Mouse (Mus musculus) layer of hippocampus, adult 8-10 months (tissue): Measurements from ENCODE around the gene Tmem63b. TPM values are rescaled to one million over a fixed set of nuclear protein-coding genes. Genes with fewer than 3 reads are reported as not detected.

Source experiments
- DNase-seq, 2 experiments: peaks; one replicate each; pipeline ENCODE4 v3.0.0; 2022; ENCODE audit warnings: low spot score in 2 of 2
- total RNA-seq, 4 experiments: library from RNA; stranded (reverse); gene quantifications; 2 replicates each; pipeline ENCODE4 v1.2.4; 2022

Gene Tmem63b
- total RNA-seq, 4 experiments from 2014 or later = 160 to 184 (median 166) TPM

DNA sequence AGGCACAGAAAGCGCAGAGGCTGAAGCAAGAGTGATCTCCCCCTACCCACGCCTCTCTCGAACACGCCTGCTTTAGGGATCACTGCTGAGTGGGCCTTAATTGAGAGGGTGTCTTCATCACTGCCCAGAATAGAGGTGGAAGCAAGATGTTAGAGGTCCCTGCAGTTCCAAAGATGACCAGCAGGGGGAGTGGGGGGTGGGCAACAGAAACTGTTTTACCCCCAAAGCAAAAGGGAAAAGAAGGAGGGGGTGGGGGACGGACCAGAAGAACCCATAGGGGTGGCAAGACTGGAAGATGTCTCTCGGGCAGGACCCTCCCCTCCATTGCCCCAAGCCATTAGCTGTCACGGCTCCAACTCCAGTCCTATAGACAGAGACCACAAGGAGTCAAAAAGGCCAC lies 8.6 kb downstream of the Tmem63b start:
- no peak for DNase-seq

DNA sequence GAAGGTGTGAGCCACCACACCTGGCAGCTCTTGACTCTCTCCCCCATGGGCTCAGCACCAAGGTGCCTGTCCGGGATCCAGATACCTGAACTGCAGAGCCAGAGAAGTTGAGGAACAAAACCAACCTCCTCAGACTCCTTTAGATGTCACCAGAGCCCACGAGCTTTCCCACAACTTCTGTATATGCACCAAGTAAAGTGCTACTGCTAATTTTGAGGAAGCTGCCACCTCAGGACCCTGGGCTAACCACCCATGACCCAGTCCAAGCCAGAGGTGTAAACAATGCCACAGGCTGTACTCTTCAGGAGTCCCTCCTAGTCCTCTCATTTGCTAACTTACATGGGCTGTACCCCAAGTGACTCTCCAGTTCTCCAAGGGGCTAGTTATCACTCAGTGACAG lies 14.1 kb downstream of the Tmem63b start:
- no peak for DNase-seq

DNA sequence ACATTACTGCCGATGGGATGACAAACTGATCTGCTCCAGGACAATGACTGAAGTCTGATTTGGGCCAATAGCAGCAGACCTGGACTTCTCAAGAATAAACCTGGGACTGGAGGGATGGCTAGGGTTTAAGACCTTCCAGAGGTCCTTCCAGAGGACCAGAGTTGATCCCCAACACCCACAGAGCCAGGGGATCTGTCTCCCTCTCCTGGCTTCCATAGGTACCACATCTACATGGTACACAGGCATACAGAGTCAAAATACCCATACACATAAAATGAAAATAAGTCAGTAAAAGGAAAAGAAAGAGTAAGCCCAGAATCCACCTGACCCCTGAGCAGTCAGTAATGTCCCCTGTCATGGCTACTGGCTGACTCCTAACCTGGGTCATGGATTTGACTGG lies 14.9 kb downstream of the Tmem63b start:
- no peak for DNase-seq

DNA sequence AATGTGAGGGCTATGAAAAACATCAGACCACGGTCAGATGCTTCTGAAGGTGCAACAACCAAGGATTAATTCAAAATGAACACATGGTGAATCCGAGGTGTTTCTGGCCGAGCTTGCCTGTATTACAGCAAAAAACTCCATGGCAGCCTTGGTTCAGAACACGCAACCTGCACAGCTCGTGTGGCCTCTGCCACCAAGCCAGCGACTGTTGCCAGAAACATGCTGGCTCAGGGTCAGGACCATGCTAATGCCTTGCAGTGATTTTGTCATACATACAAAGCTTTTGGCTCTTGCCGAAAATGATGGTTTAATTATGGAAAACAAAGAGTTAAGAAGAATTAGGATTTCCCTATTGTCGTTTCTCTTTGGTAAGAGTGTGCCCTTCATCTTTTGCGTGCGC lies 18.7 kb downstream of the Tmem63b start:
- DNase-seq = no peak

DNA sequence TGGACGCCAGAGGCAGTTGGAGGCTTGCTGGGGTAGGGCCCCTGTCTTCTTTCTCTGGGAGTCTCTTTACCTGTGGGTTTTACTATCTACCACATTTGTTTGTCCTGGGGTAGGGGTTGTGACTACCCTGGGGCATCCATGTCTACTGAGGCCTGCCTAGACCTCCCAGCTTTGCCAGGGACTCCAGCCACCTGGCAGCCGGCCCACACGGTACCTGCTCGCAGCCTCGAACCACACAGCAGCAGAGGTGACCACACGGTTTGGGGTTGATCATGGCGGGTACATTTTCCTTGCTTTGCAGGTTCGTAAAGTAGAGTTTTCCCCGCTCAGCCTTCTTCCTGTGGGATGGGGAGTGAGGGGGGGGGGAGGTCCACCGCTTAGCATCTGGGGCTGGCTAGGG lies 19.2 kb downstream of the Tmem63b start:
- no peak for DNase-seq

DNA sequence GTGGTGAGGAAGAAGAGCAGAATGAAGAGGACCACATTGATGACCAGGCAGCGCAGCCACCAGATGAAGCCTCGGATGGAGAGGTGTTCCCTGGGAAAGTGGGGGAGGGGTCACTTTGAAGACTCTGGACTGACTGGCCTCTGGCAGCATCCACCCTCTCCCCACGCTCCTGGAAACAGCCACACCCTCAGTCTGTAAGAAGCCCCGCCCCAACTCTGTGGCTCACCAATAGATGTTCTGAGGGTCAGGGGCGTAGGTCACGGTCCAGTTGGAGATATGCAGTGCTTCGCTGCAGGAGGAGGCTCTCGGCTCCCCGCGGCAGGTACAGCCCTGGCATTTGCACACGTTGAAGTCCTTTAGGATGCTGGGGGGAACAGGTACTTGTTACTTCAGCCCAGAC lies 20.6 kb downstream of the Tmem63b start:
- DNase-seq = no peak

DNA sequence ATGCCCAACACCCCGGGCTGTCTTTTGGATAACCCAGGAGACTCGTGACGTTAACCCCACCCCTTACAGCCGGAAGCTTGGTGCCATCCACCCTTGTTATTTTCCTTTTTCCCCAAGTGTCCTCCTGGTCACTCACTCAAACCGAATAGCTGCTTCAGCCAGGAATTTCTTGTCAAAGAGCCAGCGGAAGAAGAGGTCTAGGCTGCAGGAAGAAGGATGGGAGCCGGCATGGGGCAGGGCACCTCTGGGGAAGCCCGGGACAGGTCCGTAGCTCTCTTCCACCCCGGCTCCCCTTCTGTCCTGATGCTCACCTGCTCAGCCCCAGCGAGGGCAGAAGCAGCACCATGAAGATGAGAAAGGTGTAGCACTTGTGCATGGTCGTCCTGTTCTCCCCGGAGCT lies 22.1 kb downstream of the Tmem63b start:
- DNase-seq = no peak

DNA sequence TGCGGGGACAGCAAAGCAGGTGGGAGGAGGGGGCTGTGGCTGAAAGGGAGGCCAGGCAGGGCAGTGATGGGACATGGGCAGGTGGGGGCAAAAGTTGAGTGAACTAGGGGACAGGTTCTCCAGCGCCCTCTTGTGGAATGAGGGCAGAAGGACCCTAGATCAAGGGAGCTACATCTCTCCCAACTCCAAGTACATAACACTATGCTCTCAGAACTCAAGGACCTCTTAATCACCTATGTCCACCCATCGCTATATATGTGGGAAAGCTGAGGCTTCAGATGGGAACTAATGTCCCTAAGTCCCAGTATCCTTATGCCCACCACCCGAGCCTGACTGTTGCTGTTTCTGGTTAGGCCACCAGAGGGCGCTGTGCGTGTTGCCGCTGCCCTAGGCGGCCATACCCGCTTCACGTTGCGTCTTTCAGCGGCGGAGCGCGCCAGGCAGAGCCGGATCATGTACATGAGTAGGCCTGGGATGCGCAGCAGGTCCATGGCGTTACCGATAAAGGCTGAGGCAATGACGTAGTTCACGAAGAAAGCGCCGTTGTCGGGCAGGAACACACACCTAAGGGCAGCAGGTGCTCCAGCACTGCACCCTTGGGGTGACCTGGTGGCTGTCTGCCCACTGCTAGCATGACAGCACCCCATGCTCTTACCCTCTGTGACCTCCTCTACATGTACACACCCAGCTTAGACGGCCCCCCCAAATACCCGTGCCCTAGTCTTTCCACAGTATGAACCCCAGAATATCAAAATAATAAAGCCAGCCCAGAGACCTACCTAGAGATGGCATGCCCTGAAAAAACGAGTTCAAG lies 23.4 kb downstream of the Tmem63b start:
- peak; percentile 54 to 84 for DNase-seq

DNA sequence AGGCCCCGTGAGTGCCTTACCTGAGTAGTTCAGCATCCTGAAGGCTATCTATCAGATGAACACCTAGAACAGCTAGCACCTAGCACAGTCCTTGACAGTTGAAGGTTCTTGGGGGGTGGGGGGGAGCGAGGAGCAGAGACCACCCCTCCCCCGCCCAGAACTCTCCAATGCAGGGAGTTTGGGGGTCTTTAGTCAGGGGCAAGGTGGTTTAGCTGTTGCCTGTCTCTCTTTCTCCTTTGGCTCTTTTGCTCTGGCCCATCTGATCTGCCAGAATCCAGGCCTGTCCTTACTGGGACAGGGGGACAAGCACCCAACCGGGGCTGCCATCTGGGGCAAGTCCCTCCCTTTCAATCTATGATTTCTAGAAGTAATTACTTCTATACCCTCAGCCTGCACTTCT lies 27.5 kb downstream of the Tmem63b start, which contains the start of gene Capn11:
TSS of gene Capn11 (minus strand) at position 101 of the 400 bp plus-strand sequence.
- no peak for DNase-seq

DNA sequence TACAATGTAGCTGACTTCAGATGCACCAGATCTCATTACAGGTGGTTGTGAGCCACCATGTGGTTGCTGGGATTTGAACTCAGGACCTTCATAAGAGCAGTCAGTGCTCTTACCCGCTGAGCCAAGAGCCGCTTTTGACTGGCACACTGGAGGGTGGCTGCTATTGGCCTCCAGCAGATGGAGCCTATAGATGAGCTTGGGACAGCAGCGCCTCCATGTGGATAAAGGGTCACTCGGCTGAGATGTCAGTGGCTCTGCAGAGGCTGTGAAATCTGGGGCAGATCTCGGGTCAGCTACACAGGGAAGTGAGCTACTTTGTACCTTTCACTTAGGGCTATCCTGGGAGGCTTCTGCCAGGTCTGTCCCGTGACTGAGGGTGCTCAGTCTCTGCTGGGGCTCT lies 30.9 kb downstream of the Tmem63b start:
- DNase-seq = no peak

DNA sequence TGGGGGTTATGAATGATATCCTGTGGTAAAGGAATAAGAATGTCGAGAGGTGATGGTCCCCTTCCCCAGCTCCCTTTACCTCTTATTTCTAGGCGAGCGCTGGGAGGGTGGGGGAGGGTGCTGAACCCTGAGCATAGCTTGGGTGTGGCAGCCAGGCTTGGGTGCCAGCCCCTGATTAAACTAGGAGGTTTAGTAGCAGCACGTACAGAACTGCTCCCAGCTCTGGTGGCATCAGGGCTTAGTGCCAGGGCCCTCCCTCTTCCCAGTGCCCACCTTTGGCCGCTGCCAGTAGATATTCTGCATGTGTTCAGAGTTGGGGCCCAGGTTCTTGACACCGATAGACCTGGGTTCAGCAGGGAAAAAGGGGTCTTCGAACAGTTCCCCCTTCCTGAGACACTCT lies 33.5 kb downstream of the Tmem63b start:
- DNase-seq = no peak

DNA sequence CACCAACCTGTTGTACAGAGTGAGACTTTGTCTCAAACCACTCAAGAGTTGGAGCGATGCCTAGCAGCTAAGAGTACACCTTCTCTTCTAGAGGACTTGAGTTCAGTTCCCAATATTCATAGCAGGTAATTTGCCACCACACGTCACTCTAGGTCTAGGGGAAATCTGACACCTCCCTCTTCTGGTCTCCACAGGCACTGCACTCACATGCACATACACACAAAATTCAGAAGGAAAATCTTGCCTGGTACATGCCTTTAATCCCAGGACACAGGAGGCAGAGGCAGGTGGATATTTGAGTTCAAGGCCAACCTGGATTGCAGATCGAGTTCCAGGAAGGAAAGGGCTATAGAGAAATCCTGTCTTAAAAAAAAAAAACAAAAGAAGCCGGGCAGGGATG lies 42.5 kb downstream of the Tmem63b start:
- DNase-seq = no peak

DNA sequence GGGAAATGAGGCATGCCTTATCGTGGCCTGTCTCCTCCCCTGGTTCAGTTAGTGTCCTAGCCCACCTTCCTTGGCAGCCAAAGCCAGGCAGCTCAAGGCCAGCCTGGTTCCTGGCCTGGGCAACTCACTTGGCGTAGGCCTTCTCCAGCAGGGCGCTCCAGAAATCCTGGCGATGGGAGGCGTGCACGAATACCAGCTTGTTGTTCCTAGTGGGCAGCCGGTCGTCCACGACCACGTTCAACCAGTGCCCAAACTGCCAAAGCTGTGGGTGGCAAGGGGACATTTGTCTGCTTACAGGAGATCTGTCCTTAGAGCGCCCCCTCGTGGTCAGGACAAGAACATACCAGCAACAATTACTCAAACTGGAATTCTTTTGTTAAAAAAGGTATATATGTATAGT lies 44.0 kb downstream of the Tmem63b start:
- peak; percentile 47 to 66 for DNase-seq

DNA sequence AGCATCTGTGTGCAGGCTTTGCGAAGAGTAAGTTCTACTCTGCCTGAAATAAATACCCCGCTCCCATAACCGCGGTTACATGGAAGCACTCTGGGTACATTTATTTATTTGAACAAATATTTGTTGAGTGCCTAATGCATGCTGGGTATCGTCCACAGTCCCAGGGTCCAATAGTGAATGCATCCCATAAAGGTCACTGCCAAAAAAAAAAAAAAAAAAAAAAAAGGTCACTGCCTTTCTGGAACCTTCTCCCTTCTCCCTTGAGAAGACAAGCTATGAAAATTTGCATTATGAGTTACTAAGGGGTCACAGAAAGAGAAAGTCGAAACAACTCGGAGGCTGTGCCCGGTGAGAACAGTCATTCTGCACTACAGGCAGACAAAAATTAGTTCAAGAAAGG lies 44.7 kb downstream of the Tmem63b start:
- DNase-seq = no peak

DNA sequence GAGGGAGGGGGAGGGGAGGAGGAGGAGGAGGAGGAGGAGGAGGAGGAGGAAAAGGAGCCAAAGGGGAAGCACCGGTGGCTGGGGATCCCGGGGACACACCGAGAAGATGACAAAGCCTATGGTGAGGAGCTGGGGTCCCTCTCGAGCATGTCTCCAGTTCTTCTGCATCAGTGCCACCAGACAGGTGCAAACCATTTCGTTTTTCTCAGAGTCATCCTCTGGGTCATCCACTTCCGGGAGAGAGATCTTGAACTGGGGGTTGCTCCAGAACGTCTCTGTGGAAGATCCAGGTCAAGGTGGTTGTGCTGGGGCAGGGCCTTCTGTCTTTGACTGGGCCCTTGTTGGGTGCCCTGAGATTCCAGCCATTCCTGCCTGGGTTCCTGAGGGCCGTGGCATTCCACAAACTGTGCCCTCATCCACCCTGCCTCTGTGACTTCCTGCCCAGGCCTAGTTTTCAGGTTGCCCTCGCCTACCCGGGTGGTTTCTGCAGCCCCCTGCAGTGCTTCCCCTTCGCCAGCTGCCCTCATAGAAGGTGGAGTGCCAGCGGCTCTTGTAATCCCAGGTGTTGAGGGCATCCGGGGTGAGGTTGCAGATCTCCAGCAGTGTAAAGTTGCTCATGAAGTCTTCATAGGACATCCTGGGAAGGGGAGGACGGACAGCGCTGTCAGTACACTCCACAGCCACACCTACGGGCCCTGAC lies 48.0 kb downstream of the Tmem63b start:
- no peak for DNase-seq

DNA sequence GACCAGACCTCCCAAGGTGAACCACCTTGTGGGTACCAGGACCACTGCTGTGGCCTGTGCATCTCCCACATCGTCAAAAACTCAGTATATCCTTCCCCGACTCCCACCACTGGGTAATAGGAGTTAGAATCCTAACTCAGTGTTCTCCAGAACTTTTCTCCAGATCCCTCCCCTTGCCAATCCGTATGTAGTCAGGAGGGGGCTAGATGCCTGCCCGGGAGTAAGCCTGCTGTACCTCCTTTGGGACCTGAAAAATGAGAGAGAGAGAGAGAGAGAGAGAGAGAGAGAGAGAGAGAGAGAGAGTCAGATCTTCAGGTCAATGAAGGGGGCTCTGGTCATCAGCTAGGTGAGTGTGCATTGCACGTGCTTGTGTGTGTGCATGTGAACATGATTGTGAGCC lies 52.7 kb downstream of the Tmem63b start:
- DNase-seq = no peak

DNA sequence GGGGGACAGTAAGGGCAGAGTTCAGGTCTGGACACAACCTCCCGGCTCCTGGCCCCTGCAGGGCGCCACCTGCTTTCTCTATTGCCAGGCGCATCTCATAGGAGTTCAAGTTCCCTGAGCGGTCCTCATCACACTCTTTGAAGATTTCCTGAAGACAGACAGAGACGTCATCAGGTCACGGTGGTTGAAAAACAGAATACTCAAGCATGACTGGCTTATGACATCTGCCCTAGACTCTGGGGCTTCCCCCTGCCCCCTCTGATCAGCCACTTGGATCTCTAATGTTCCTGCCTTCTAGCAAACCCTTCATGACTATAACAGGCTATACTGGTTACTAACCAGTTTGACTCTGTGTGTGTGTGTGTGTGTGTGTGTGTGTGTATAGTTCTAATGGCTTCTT lies 54.8 kb downstream of the Tmem63b start:
- DNase-seq = no peak

DNA sequence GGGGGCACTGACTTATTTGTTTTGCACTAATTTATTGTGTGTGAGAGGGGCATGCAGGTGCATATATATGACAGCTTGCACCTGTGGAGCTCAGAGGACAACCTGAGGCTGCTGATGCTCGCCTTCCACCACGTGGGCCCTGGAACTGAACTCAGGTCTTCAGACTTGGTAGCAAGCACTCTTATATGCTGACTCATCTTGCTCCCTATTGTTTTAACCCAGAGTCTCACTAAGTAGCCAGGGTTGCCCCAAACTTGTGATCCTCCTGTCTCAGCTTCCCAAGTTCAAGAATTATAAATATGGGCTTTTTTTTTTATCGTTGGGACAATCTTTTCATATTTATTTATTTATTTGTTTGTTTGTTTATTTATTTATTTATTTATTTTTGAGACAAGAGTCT lies 55.7 kb downstream of the Tmem63b start:
- no peak for DNase-seq

DNA sequence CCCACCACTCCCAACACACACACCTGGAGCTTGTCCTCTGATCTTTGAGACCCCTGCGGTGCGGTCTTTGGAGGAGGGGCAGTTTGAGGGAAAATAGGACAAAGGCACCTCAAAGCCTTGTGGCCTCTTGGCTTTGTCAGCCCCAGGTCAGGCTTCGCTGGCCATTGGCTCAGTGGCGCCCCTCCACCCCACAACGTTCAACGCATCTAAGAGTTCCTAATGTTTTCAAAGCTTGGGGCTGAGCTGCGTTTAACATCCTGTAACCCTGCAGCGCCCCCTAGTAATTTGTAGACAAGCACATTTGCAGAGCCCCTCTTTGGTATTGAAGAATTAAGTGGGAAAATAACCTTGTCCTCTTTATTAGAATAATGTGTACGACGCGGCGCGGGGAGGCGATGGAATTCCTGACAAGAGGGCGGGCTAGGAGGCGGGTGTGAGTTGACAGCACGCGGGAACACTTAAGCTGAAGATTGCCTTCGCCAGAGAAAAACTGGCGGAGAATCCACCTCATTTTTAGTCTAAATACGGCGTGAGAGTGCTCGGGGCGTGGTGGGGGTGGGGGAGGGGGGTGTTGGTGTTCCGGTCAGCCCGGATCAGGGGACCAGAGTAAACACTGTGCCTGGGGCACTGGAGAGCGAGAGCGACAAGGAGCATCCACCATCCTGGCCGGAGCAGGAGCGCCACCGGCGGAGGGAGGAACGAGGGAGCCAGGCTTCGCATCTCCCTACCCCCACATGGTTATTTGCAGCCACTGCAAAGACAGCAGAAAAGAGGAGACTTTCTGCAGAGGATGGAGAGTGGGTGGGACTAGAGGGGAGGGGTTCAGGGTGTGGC lies 56.6 kb downstream of the Tmem63b start:
- DNase-seq = peak; percentile 51 to 54

DNA sequence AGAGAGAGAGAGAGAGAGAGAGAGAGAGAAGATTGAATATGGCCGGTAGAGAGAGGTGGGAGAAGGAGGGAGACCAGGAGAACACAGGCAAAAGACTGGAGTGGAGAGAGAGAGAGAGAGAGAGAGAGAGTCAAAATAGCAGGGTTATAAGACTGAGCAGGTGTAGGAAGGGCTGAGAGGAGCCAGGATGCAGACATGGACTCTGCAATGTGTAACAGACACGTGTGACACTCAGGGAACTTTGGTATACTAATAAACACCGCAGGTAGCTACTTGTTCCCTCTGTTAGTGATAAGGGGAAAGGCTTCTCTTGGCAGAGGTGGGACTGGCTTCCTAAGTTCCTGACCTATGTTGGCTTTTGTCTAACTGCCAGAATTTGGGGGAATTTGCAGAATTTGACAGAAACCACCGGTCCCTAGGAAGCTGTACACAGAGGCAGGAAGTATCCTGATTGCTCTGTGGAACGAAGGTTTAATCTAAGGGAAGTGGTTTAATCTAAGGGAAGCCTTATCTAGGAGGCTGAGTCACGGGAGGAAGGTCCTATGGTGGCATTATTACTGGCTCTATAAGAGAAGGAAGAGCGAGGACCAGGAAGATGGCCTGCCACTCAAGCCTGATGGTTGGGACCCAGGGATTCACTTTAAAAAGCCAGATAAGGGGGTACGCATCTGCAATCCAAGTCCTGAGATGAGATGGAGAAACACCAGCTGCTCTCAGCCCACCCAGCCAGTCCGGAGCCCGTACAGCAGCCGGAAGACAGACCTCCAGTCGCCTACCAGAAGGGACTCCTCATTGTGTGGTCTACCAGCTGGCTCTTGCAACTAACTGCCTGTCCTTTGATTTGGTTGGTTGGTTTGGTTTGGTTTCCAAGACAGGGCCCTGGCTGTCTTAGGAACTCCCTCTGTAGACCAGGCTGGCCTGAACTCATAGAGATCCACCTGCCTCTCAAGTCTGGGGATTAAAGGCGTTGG lies 57.5 kb downstream of the Tmem63b start:
- DNase-seq = no peak

DNA sequence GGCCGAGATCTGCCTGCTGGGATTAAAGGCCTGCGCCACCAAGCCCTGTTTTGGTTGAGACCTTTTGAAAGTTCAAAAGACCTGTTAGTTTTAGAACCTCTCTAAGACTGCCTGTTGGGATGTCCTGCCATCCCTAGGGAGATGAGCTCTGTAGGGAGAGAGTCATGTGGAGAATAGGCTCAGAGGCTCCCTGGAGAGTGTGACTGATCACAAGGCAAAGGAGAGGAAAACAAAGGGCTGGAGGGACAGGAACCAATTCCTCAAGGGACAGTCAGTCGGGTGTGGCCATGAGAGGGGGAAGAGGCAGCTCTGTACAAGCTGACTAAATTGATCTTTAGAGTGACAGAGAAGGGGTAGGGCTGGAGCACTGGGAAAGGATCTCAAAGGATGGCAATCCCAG lies 58.5 kb downstream of the Tmem63b start:
- DNase-seq = no peak
